Mouse (Mus musculus) liver, embryonic 14.5 days (tissue): ENCODE measurements around the gene Prrc2b.

Experiments
- CTCF ChIP-seq: IDR thresholded peaks from 2 replicates; pipeline ENCODE4 v1.5.1; 2016; ENCODE audit warnings: antibody characterized with exemption, low read depth, control low read depth
- EP300 ChIP-seq: IDR thresholded peaks from 2 replicates; pipeline ENCODE4 v1.6.1; 2016; ENCODE audit warnings: antibody characterized with exemption, low read depth

DNA sequence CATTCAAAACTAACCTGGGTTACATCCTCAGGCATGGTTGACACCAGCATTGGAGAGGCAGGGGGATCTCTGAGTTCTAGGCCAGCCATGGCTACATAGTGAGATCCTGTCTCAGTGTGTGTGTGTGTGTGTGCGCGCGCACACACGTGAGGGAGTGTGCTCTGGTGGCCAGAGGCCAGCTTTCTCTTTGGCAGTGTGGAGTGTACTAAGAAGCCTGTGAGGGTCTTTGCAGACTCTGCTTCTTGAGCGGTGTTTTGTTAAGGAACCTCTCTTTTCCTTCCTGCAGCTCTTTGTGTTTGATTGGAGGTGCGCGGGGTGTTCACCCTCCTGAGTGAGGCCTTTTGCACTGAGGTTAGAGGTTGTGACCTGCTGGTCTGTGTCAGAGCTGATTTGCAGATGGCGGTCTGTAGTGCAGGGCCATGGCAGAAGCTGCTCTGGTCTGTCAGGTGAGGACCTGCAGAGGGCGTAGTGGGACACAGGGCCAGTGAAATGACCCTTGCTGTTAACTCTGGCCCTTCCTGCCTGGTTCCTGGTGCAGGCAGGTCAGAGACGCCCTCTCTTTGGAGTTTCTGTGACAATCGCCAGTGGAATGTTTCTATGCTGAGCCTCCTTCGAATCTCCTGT lies 7.8 kb downstream of the Prrc2b start:
- peak; percentile 59 for TF ChIP-seq CTCF
- no peak for TF ChIP-seq EP300
